Mouse (Mus musculus) MEL (cell line): ENCODE measurements around the gene Nrg4.

Experiments
- CTCF ChIP-seq, 3 experiments: IDR thresholded peaks in 2 of 3; conservative IDR thresholded peaks in 1 of 3; 2 replicates each; pipeline ENCODE4 v1.5.1; 2011 to 2012; ENCODE audit warnings: low read length in 3 of 3, low read depth in 2 of 3, mild to moderate bottlenecking in 2 of 3, improper control_type of control experiment in 1 of 3, inconsistent platforms in 1 of 3, mixed read lengths in 1 of 3, moderate library complexity in 1 of 3; ENCODE audit not compliant: control insufficient read depth in 1 of 3, insufficient read depth in 1 of 3, poor library complexity in 1 of 3, severe bottlenecking in 1 of 3
- E2F4 ChIP-seq: IDR thresholded peaks from 2 replicates; pipeline ENCODE4 v1.6.1; 2011; ENCODE audit warnings: low read depth, low read length, improper control_type of control experiment, borderline replicate concordance
- ETS1 ChIP-seq: IDR thresholded peaks from 2 replicates; pipeline ENCODE4 v1.6.1; 2012; ENCODE audit warnings: low read depth, mild to moderate bottlenecking, inconsistent platforms, low read length, improper control_type of control experiment, moderate library complexity
- GABPA ChIP-seq: IDR thresholded peaks from 2 replicates; pipeline ENCODE4 v1.6.1; 2012; ENCODE audit warnings: low read depth, mild to moderate bottlenecking, inconsistent platforms, low read length, improper control_type of control experiment, moderate library complexity
- HCFC1 ChIP-seq: IDR thresholded peaks from 2 replicates; pipeline ENCODE4 v1.6.1; 2012; ENCODE audit warnings: low read depth, mild to moderate bottlenecking, inconsistent platforms, low read length, improper control_type of control experiment, moderate library complexity
- JUND ChIP-seq: IDR thresholded peaks from 2 replicates; pipeline ENCODE4 v1.6.1; 2011; ENCODE audit warnings: low read depth, mild to moderate bottlenecking, improper control_type of control experiment, low read length
- KAT2A ChIP-seq: conservative IDR thresholded peaks from 2 replicates; pipeline ENCODE4 v1.6.1; 2012; ENCODE audit warnings: low read depth, low read length, improper control_type of control experiment, inconsistent platforms
- MAZ ChIP-seq: IDR thresholded peaks from 2 replicates; pipeline ENCODE4 v1.6.1; 2012; ENCODE audit warnings: low read depth, mild to moderate bottlenecking, inconsistent platforms, low read length, improper control_type of control experiment
- NRF1 ChIP-seq: IDR thresholded peaks from 2 replicates; pipeline ENCODE4 v1.6.1; 2014; ENCODE audit warnings: low read depth, mild to moderate bottlenecking, inconsistent platforms, low read length, improper control_type of control experiment, moderate library complexity; ENCODE audit not compliant: poor library complexity, insufficient read depth, severe bottlenecking
- POLR2A ChIP-seq, 2 experiments: IDR thresholded peaks; 2 replicates each; pipeline ENCODE4 v1.6.1; 2011 to 2012; ENCODE audit warnings: low read length in 2 of 2, mild to moderate bottlenecking in 2 of 2, control low read depth in 1 of 2, improper control_type of control experiment in 1 of 2, low read depth in 1 of 2, moderate library complexity in 1 of 2; ENCODE audit not compliant: control insufficient read depth in 1 of 2, insufficient read depth in 1 of 2, poor library complexity in 1 of 2
- UBTF ChIP-seq: IDR thresholded peaks from 2 replicates; pipeline ENCODE4 v1.6.1; 2012; ENCODE audit warnings: low read depth, mild to moderate bottlenecking, inconsistent platforms, low read length, improper control_type of control experiment, moderate library complexity, borderline replicate concordance; ENCODE audit not compliant: insufficient read depth
- USF1 ChIP-seq: IDR thresholded peaks from 2 replicates; pipeline ENCODE4 v1.6.1; 2014; ENCODE audit warnings: low read depth, mild to moderate bottlenecking, inconsistent platforms, low read length, improper control_type of control experiment, moderate library complexity
- ZNF384 ChIP-seq: IDR thresholded peaks from 2 replicates; pipeline ENCODE4 v1.6.1; 2012; ENCODE audit warnings: low read depth, mild to moderate bottlenecking, inconsistent platforms, low read length, improper control_type of control experiment

DNA sequence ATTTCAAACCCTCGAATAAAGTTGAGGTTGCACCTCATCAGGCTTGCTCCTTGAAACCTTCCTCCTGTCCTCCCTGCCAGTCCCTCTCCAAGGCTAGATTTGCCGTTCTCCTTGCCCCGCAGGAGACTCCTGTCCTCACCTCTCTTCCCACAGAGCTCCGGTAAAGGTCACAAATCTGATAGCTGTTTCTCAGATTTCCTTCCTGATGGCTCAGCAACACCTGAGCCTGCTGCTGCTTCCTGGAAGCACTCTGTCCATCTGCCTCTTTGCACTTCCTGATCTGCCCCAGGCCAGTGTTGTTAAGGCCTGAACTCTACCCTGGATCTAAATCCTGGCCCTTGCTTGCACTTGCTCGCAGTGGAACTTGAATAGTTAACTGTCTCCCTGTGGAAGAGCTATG lies 5.8 kb upstream of the Nrg4 start:
- TF ChIP-seq ETS1 (no peak), USF1 (no peak), CTCF (IDR thresholded peaks at IDR 0.05 in 2 of 3, conservative IDR thresholded peaks at IDR 0.05 in 1 of 3; ENCODE audit: control insufficient read depth in 1 of 3, insufficient read depth in 1 of 3, low read depth in 2 of 3, low read length in 3 of 3, poor library complexity in 1 of 3, severe bottlenecking in 1 of 3) (no peak), POLR2A (IDR thresholded peaks at IDR 0.05; ENCODE audit: control insufficient read depth in 1 of 2, insufficient read depth in 1 of 2, low read depth in 1 of 2, low read length in 2 of 2, poor library complexity in 1 of 2) (no peak), MAZ (no peak), KAT2A (no peak), HCFC1 (no peak), UBTF (no peak), E2F4 (no peak), JUND (no peak), GABPA (no peak), NRF1 (no peak), ZNF384 (no peak)
